Mouse (Mus musculus) MEL (cell line): ENCODE measurements around the gene Cst7. TPM values are rescaled to one million over a fixed set of nuclear protein-coding genes. Genes with fewer than 3 reads are reported as not detected.
A peak's percentile ranks its signal among the peaks of the same experiment; 100 is the strongest.

Source experiments
- DNase-seq: peaks from one replicate; pipeline ENCODE4 v3.0.0; 2011; ENCODE audit warnings: low read depth, low spot score
- H3K27ac ChIP-seq: 2 replicates; pipeline ENCODE4 v1.5.1; 2012; ENCODE audit warnings: low read depth, mild to moderate bottlenecking, control low read depth, low read length, moderate library complexity; ENCODE audit not compliant: control insufficient read depth
- H3K27me3 ChIP-seq, 2 experiments: fragments of 150-350 bp in 1 of 2; sonication (generic) in 1 of 2; 2 replicates each; pipeline ENCODE4 v1.6.1; 2012; ENCODE audit warnings: low read length in 2 of 2, mild to moderate bottlenecking in 2 of 2, improper control_type of control experiment in 1 of 2, moderate library complexity in 1 of 2; ENCODE audit not compliant: insufficient read depth in 2 of 2, control insufficient read depth in 1 of 2
- H3K36me3 ChIP-seq, 2 experiments: 2 replicates each; pipeline ENCODE4 v1.6.1; 2012 to 2014; ENCODE audit warnings: low read length in 2 of 2, improper control_type of control experiment in 1 of 2, inconsistent platforms in 1 of 2, mild to moderate bottlenecking in 1 of 2; ENCODE audit not compliant: insufficient read depth in 2 of 2, control insufficient read depth in 1 of 2
- H3K4me1 ChIP-seq, 2 experiments: fragments of 150-350 bp in 1 of 2; sonication (generic) in 1 of 2; 2 replicates each; pipeline ENCODE4 v1.6.1; 2012; ENCODE audit warnings: low read length in 2 of 2, improper control_type of control experiment in 1 of 2, mild to moderate bottlenecking in 1 of 2; ENCODE audit not compliant: insufficient read depth in 2 of 2, control insufficient read depth in 1 of 2
- H3K4me3 ChIP-seq, 2 experiments: fragments of 150-350 bp in 1 of 2; sonication (generic) in 1 of 2; 2 replicates each; pipeline ENCODE4 v1.5.1; 2012; ENCODE audit warnings: low read depth in 2 of 2, low read length in 2 of 2, mild to moderate bottlenecking in 2 of 2, moderate library complexity in 2 of 2, control low read depth in 1 of 2, improper control_type of control experiment in 1 of 2; ENCODE audit not compliant: control insufficient read depth in 1 of 2, insufficient read depth in 1 of 2
- H3K79me2 ChIP-seq: 2 replicates; pipeline ENCODE4 v1.6.1; 2012; ENCODE audit warnings: mild to moderate bottlenecking, low read length, moderate library complexity; ENCODE audit not compliant: control insufficient read depth, poor library complexity, insufficient read depth
- H3K9ac ChIP-seq: 2 replicates; pipeline ENCODE4 v1.6.1; 2012; ENCODE audit warnings: low read depth, mild to moderate bottlenecking, control low read depth, low read length, moderate library complexity; ENCODE audit not compliant: control insufficient read depth, poor library complexity, severe bottlenecking
- H3K9me3 ChIP-seq: fragments of 150-350 bp; sonication (generic); replicated peaks from 2 replicates; pipeline ENCODE4 v1.6.1; 2012; ENCODE audit warnings: mild to moderate bottlenecking, low read length, improper control_type of control experiment, moderate library complexity; ENCODE audit not compliant: insufficient read depth
- CHD1 ChIP-seq: IDR thresholded peaks from 2 replicates; pipeline ENCODE4 v1.6.1; 2012; ENCODE audit warnings: low read depth, mild to moderate bottlenecking, inconsistent platforms, low read length, improper control_type of control experiment
- CHD2 ChIP-seq: IDR thresholded peaks from 2 replicates; pipeline ENCODE4 v1.6.1; 2011; ENCODE audit warnings: low read length, improper control_type of control experiment
- CTCF ChIP-seq, 3 experiments: IDR thresholded peaks in 2 of 3; conservative IDR thresholded peaks in 1 of 3; 2 replicates each; pipeline ENCODE4 v1.5.1; 2011 to 2012; ENCODE audit warnings: low read length in 3 of 3, low read depth in 2 of 3, mild to moderate bottlenecking in 2 of 3, improper control_type of control experiment in 1 of 3, inconsistent platforms in 1 of 3, mixed read lengths in 1 of 3, moderate library complexity in 1 of 3; ENCODE audit not compliant: control insufficient read depth in 1 of 3, insufficient read depth in 1 of 3, poor library complexity in 1 of 3, severe bottlenecking in 1 of 3
- EP300 ChIP-seq, 2 experiments: IDR thresholded peaks; 2 replicates each; pipeline ENCODE4 v1.6.1; 2011; ENCODE audit warnings: improper control_type of control experiment in 2 of 2, low read length in 2 of 2, low read depth in 1 of 2, mild to moderate bottlenecking in 1 of 2
- ETS1 ChIP-seq: IDR thresholded peaks from 2 replicates; pipeline ENCODE4 v1.6.1; 2012; ENCODE audit warnings: low read depth, mild to moderate bottlenecking, inconsistent platforms, low read length, improper control_type of control experiment, moderate library complexity
- GABPA ChIP-seq: IDR thresholded peaks from 2 replicates; pipeline ENCODE4 v1.6.1; 2012; ENCODE audit warnings: low read depth, mild to moderate bottlenecking, inconsistent platforms, low read length, improper control_type of control experiment, moderate library complexity
- GATA1 ChIP-seq: IDR thresholded peaks from 2 replicates; pipeline ENCODE4 v1.6.1; 2011; ENCODE audit warnings: low read depth, low read length, improper control_type of control experiment
- HCFC1 ChIP-seq: IDR thresholded peaks from 2 replicates; pipeline ENCODE4 v1.6.1; 2012; ENCODE audit warnings: low read depth, mild to moderate bottlenecking, inconsistent platforms, low read length, improper control_type of control experiment, moderate library complexity
- JUND ChIP-seq: IDR thresholded peaks from 2 replicates; pipeline ENCODE4 v1.6.1; 2011; ENCODE audit warnings: low read depth, mild to moderate bottlenecking, improper control_type of control experiment, low read length
- KAT2A ChIP-seq: conservative IDR thresholded peaks from 2 replicates; pipeline ENCODE4 v1.6.1; 2012; ENCODE audit warnings: low read depth, low read length, improper control_type of control experiment, inconsistent platforms
- MAX ChIP-seq: IDR thresholded peaks from 2 replicates; pipeline ENCODE4 v1.6.1; 2011; ENCODE audit warnings: low read length, improper control_type of control experiment
- MAZ ChIP-seq: IDR thresholded peaks from 2 replicates; pipeline ENCODE4 v1.6.1; 2012; ENCODE audit warnings: low read depth, mild to moderate bottlenecking, inconsistent platforms, low read length, improper control_type of control experiment
- MXI1 ChIP-seq: IDR thresholded peaks from 2 replicates; pipeline ENCODE4 v1.6.1; 2011; ENCODE audit warnings: mild to moderate bottlenecking, low read depth, low read length, improper control_type of control experiment
- MYB ChIP-seq: IDR thresholded peaks from 2 replicates; pipeline ENCODE4 v1.6.1; 2011; ENCODE audit warnings: mild to moderate bottlenecking, low read depth, low read length, improper control_type of control experiment
- MYC ChIP-seq: IDR thresholded peaks from 2 replicates; pipeline ENCODE4 v1.6.1; 2011; ENCODE audit warnings: low read depth, mild to moderate bottlenecking, low read length, improper control_type of control experiment, moderate library complexity
- NELFE ChIP-seq: IDR thresholded peaks from 2 replicates; pipeline ENCODE4 v1.6.1; 2011; ENCODE audit warnings: low read depth, low read length, improper control_type of control experiment
- POLR2A ChIP-seq, 2 experiments: IDR thresholded peaks; 2 replicates each; pipeline ENCODE4 v1.6.1; 2011 to 2012; ENCODE audit warnings: low read length in 2 of 2, mild to moderate bottlenecking in 2 of 2, control low read depth in 1 of 2, improper control_type of control experiment in 1 of 2, low read depth in 1 of 2, moderate library complexity in 1 of 2; ENCODE audit not compliant: control insufficient read depth in 1 of 2, insufficient read depth in 1 of 2, poor library complexity in 1 of 2
- POLR2AphosphoS5 ChIP-seq: IDR thresholded peaks from 2 replicates; pipeline ENCODE4 v1.6.1; 2012; ENCODE audit warnings: low read depth, borderline replicate concordance, mild to moderate bottlenecking, inconsistent platforms, low read length, moderate library complexity, mixed read lengths
- RCOR1 ChIP-seq: IDR thresholded peaks from 2 replicates; pipeline ENCODE4 v1.6.1; 2012; ENCODE audit warnings: low read depth, mild to moderate bottlenecking, inconsistent platforms, low read length, improper control_type of control experiment
- SIN3A ChIP-seq: IDR thresholded peaks from 2 replicates; pipeline ENCODE4 v1.6.1; 2012; ENCODE audit warnings: low read length, improper control_type of control experiment, inconsistent platforms
- TAL1 ChIP-seq: IDR thresholded peaks from 2 replicates; pipeline ENCODE4 v1.6.1; 2012; ENCODE audit warnings: mild to moderate bottlenecking, inconsistent platforms, low read length, moderate library complexity, mixed read lengths
- TBP ChIP-seq: IDR thresholded peaks from 2 replicates; pipeline ENCODE4 v1.8.0; 2011; ENCODE audit warnings: low read depth, low read length, improper control_type of control experiment
- USF1 ChIP-seq: IDR thresholded peaks from 2 replicates; pipeline ENCODE4 v1.6.1; 2014; ENCODE audit warnings: low read depth, mild to moderate bottlenecking, inconsistent platforms, low read length, improper control_type of control experiment, moderate library complexity
- USF2 ChIP-seq, 2 experiments: IDR thresholded peaks; 2 replicates each; pipeline ENCODE4 v1.6.1; 2011 to 2012; ENCODE audit warnings: improper control_type of control experiment in 2 of 2, low read length in 2 of 2, borderline replicate concordance in 1 of 2, inconsistent platforms in 1 of 2, low read depth in 1 of 2, mild to moderate bottlenecking in 1 of 2; ENCODE audit not compliant: insufficient read depth in 1 of 2
- ZC3H11A ChIP-seq: IDR thresholded peaks from 2 replicates; pipeline ENCODE4 v1.6.1; 2012; ENCODE audit warnings: low read depth, mild to moderate bottlenecking, inconsistent platforms, low read length, improper control_type of control experiment
- ZKSCAN1 ChIP-seq: IDR thresholded peaks from 2 replicates; pipeline ENCODE4 v1.6.1; 2012; ENCODE audit warnings: low read depth, mild to moderate bottlenecking, inconsistent platforms, low read length, improper control_type of control experiment, moderate library complexity
- ZMIZ1 ChIP-seq: IDR thresholded peaks from 2 replicates; pipeline ENCODE4 v1.6.1; 2012; ENCODE audit warnings: low read depth, mild to moderate bottlenecking, inconsistent platforms, low read length, improper control_type of control experiment, moderate library complexity
- ZNF384 ChIP-seq: IDR thresholded peaks from 2 replicates; pipeline ENCODE4 v1.6.1; 2012; ENCODE audit warnings: low read depth, mild to moderate bottlenecking, inconsistent platforms, low read length, improper control_type of control experiment
- polyA plus RNA-seq, 2 experiments: library from polyadenylated mRNA; stranded (reverse) in 1 of 2; unstranded in 1 of 2; fragments of >175 nt in 1 of 2; fragments of >200 nt in 1 of 2; gene quantifications; 2 replicates each; pipeline versions ENCODE4 v1.2.1 to v1.2.4; 2012; ENCODE audit warnings: low replicate concordance in 2 of 2, low read depth in 1 of 2; ENCODE audit not compliant: insufficient read length in 2 of 2, insufficient read depth in 1 of 2, missing spikeins in 1 of 2
- total RNA-seq: library from RNA; depleted of rRNA; stranded (reverse); fragments of 300-350 nt; gene quantifications from 2 replicates; pipeline ENCODE4 v1.2.3, GENCODE M21; 2012; rRNA removed

The Cst7 gene
- total RNA-seq (12.4 and 18.5 TPM in 2 replicates), polyA plus RNA-seq (10 to 100 TPM in 1 of 2 experiments, not detected in 1; 35.8 TPM)

- no peaks in the 10 kb centered on the region for H3K27me3 ChIP-seq
- H3K79me2 ChIP-seq = no peaks in the 10 kb centered on the region
- DNase-seq = peak; percentile 83
- H3K9ac ChIP-seq = peak within 1 kb of the TSS; percentile 73
- TF ChIP-seq MYC = peak; percentile 71; the same call in 1 of the 2 replicates
- peak; percentile 32; the same call in 1 of the 2 replicates for TF ChIP-seq GATA1
- no peak for TF ChIP-seq TAL1
- no peak for TF ChIP-seq RCOR1
- no peak for TF ChIP-seq USF2 (IDR thresholded peaks at IDR 0.05; ENCODE audit: borderline replicate concordance in 1 of 2, insufficient read depth in 1 of 2, low read depth in 1 of 2, low read length in 2 of 2)
- 0 out of 4 replicates have a peak, but pooled peaks of 1 of the 2 experiments have one; percentile 25 for TF ChIP-seq EP300 (IDR thresholded peaks at IDR 0.05; ENCODE audit: low read depth in 1 of 2, low read length in 2 of 2)
- peak; percentile 15; the same call in 1 of the 2 replicates for TF ChIP-seq MXI1
- TF ChIP-seq ZKSCAN1 = no peak
- TF ChIP-seq SIN3A = peak; percentile 19; the same call in 1 of the 2 replicates
- TF ChIP-seq USF1 = peak; percentile 65; the same call in 1 of the 2 replicates
- TF ChIP-seq CHD1 = no peak; the same call in 1 of the 2 replicates
- no peak for TF ChIP-seq ZC3H11A
- TF ChIP-seq MAX = peak; percentile 92
- TF ChIP-seq HCFC1 = no peak
- TF ChIP-seq TBP = 0 out of 2 replicates have a peak, but pooled peaks have one; percentile 25
- peak in 1 of 2 experiments; percentile 23; a peak in 1 of 4 replicates for TF ChIP-seq POLR2A (IDR thresholded peaks at IDR 0.05; ENCODE audit: control insufficient read depth in 1 of 2, insufficient read depth in 1 of 2, low read depth in 1 of 2, low read length in 2 of 2, poor library complexity in 1 of 2)
- H3K9me3 ChIP-seq = no peaks in the 10 kb centered on the region
- H3K27ac ChIP-seq = peak within 1 kb of the TSS; percentile 81
- H3K4me3 ChIP-seq = peak within 1 kb of the TSS; percentile 57 to 58
- peaks cover 15 to 38% of the 10 kb centered on the region in 2 experiments for H3K4me1 ChIP-seq
- peaks cover 0 to 23% of the 10 kb centered on the region in 2 experiments; a peak in 2 of 4 replicates for H3K36me3 ChIP-seq
These were observed at the start of gene Cst7 for GRCm38 (mm10) chr2:150569847-150570590. Gene Cst7, plus strand, starts transcription at chr2:150570415.

GRCm38 (mm10) chr2:150525703-150526207, 44.5 kb upstream of the Cst7 start:
- no peak for DNase-seq
- TF ChIP-seq ETS1 (no peak), GATA1 (no peak), MYC (no peak), ZKSCAN1 (no peak), MAZ (no peak), CHD2 (no peak), GABPA (no peak), RCOR1 (no peak), CTCF (IDR thresholded peaks at IDR 0.05 in 2 of 3, conservative IDR thresholded peaks at IDR 0.05 in 1 of 3; ENCODE audit: control insufficient read depth in 1 of 3, insufficient read depth in 1 of 3, low read depth in 2 of 3, low read length in 3 of 3, poor library complexity in 1 of 3, severe bottlenecking in 1 of 3) (no peak), SIN3A (no peak), MYB (no peak), KAT2A (no peak), JUND (no peak), NELFE (no peak), POLR2AphosphoS5 (no peak), ZMIZ1 (no peak), TAL1 (no peak), ZNF384 (no peak)
- TF ChIP-seq, all 39 proteins: peak for 0
- no peaks in the 10 kb centered on the region for H3K27me3 ChIP-seq
- H3K79me2 ChIP-seq = no peaks in the 10 kb centered on the region
- no peaks in the 10 kb centered on the region for H3K4me1 ChIP-seq
- no peak overlapping the region for H3K4me3 ChIP-seq
- no peaks in the 10 kb centered on the region for H3K9me3 ChIP-seq
- no peak overlapping the region for H3K27ac ChIP-seq
- no peaks in the 10 kb centered on the region for H3K36me3 ChIP-seq
- H3K9ac ChIP-seq = no peak overlapping the region
